18 mouse cellular contexts compared by ENCODE assay signal in the genomic region with DNA sequence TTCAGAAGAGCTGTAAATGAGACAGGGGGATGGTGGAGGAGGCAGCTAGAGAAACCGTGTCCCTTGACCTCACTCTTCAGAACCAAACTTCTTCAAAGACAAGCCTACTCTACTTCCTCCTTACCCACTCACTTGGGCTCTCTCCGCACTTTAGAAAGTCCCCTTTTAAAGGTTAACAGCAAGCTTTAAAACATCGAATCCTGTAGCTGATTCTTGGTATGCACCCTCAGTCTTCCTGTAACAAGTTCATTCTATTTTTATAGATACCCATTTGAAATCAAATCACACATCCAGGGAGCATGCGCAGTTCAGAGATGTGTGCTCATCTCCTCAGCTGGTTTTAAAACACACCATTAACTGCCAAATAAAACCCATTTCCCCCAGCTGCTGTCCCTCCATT.
"Had no signal": no experiment of that assay in that cellular context is flagged by ENCODE, and none has a peak within 500 bp of the region (broad histone marks: within the 10 kb centered on the region; RNA-seq: fewer than 3 reads in every experiment).

No protein-coding gene starts in this region.

- H3K4me1 ChIP-seq: liver, embryonic 13.5 days; liver, embryonic 15.5 days; megakaryocyte, embryonic 14.5 days; midbrain, embryonic 13.5 days; midbrain, embryonic 15.5 days; neural tube, embryonic 12.5 days had no signal

- H3K27me3 ChIP-seq: liver, embryonic 13.5 days; liver, embryonic 15.5 days; midbrain, embryonic 13.5 days; midbrain, embryonic 15.5 days; neural tube, embryonic 12.5 days had no signal

- ATAC-seq: liver, postnatal 0 days; midbrain, embryonic 13.5 days; midbrain, embryonic 15.5 days had no signal

- H3K27ac ChIP-seq: liver, embryonic 13.5 days; liver, embryonic 15.5 days; macrophage; midbrain, embryonic 13.5 days; midbrain, embryonic 15.5 days; neural tube, embryonic 12.5 days had no signal

- DNase-seq: liver, embryonic 13.5 days; liver, postnatal 0 days; lung, postnatal 36 days; retina, postnatal 1 day; right cerebral cortex, adult 18-20 months; right cerebral cortex, postnatal 25 days; right cerebral cortex, postnatal 4 days; spleen, adult 18-20 months; thymus, adult 2 months; thymus, postnatal 25 days; thymus, postnatal 4 days had no signal

- H3K4me3 ChIP-seq: liver, embryonic 13.5 days; liver, embryonic 15.5 days; megakaryocyte, embryonic 14.5 days; midbrain, embryonic 13.5 days; midbrain, embryonic 15.5 days; neural tube, embryonic 12.5 days had no signal

- H3K4me2 ChIP-seq: liver, embryonic 13.5 days; liver, embryonic 15.5 days; midbrain, embryonic 11.5 days; midbrain, embryonic 13.5 days; midbrain, embryonic 15.5 days; neural tube, embryonic 12.5 days had no signal

- H3K36me3 ChIP-seq: liver, embryonic 13.5 days; liver, embryonic 15.5 days; midbrain, embryonic 13.5 days; midbrain, embryonic 15.5 days; neural tube, embryonic 12.5 days had no signal

- H3K9me3 ChIP-seq: liver, embryonic 13.5 days; liver, embryonic 15.5 days; megakaryocyte, embryonic 14.5 days; midbrain, embryonic 13.5 days; midbrain, embryonic 15.5 days; neural tube, embryonic 12.5 days had no signal

- H3K9ac ChIP-seq: liver, embryonic 13.5 days; liver, embryonic 15.5 days; liver, postnatal 0 days; midbrain, embryonic 13.5 days; midbrain, embryonic 15.5 days; neural tube, embryonic 12.5 days had no signal
